Mouse (Mus musculus): ENCODE results near the gene Sytl3. TPM values are rescaled to one million over a fixed set of nuclear protein-coding genes. Genes with fewer than 3 reads are reported as not detected.
A peak's percentile ranks its signal among the peaks of the same experiment; 100 is the strongest.

Gene Sytl3
- polyA plus RNA-seq, 1 experiment from 2014 or later: 0.47 TPM

GRCm38 (mm10) chr17:6779632-6780031 lies 120.7 kb downstream of the Sytl3 start:
- Histone ChIP-seq H3K4me2 (ENCODE audit: low read length) (peak overlapping the region; percentile 82), H3K4me1 (replicated peaks; ENCODE audit: control insufficient read depth, insufficient read depth, low read length) (peaks cover 23% of the 10 kb centered on the region), H3K27me3 (replicated peaks; ENCODE audit: control insufficient read depth, insufficient read depth, low read length) (peaks cover 7% of the 10 kb centered on the region; the same call in 1 of the 2 replicates), H3K4me3 (ENCODE audit: low read depth, low read length) (peak overlapping the region; percentile 89), H3K9ac (ENCODE audit: low read length) (no peak overlapping the region), H3K27ac (ENCODE audit: low read depth) (no peak overlapping the region), H3K9me3 (ENCODE audit: control insufficient read depth, low read length) (no peaks in the 10 kb centered on the region), H3K36me3 (ENCODE audit: control insufficient read depth, insufficient read depth, low read length) (no peaks in the 10 kb centered on the region)
- 19% methylated on average over 7 of the region's 7 CpGs for WGBS
- DNase-seq (ENCODE audit: low spot score) (no peak), ATAC-seq (replicated peaks; ENCODE audit: low FRiP score, low TSS enrichment, low read depth) (no peak)

GRCm38 (mm10) chr17:6780521-6781115 lies 121.7 kb downstream of the Sytl3 start:
- H3K9ac ChIP-seq (ENCODE audit: low read length): peak overlapping the region; percentile 87
- no peaks in the 10 kb centered on the region for H3K36me3 ChIP-seq (ENCODE audit: control insufficient read depth, insufficient read depth, low read length)
- peak overlapping the region; percentile 82 for H3K4me2 ChIP-seq (ENCODE audit: low read length)
- peak overlapping the region; percentile 89 for H3K4me3 ChIP-seq (ENCODE audit: low read depth, low read length)
- ATAC-seq (replicated peaks; ENCODE audit: low FRiP score, low TSS enrichment, low read depth) (no peak), DNase-seq (ENCODE audit: low spot score) (no peak)
- no peak overlapping the region for H3K27ac ChIP-seq (ENCODE audit: low read depth)
- 49% methylated on average over 4 of the region's 4 CpGs for WGBS
- peaks cover 7% of the 10 kb centered on the region; the same call in 1 of the 2 replicates for H3K27me3 ChIP-seq (replicated peaks; ENCODE audit: control insufficient read depth, insufficient read depth, low read length)
- no peaks in the 10 kb centered on the region for H3K9me3 ChIP-seq (ENCODE audit: control insufficient read depth, low read length)
- H3K4me1 ChIP-seq (replicated peaks; ENCODE audit: control insufficient read depth, insufficient read depth, low read length): peaks cover 23% of the 10 kb centered on the region

- DNase-seq (ENCODE audit: low spot score) (no peak), ATAC-seq (replicated peaks; ENCODE audit: low FRiP score, low TSS enrichment, low read depth) (no peak)
- Histone ChIP-seq H3K4me3 (ENCODE audit: low read depth, low read length) (peak overlapping the region; percentile 89), H3K9ac (ENCODE audit: low read length) (peak overlapping the region; percentile 87), H3K4me1 (replicated peaks; ENCODE audit: control insufficient read depth, insufficient read depth, low read length) (peaks cover 23% of the 10 kb centered on the region), H3K27ac (ENCODE audit: low read depth) (no peak overlapping the region), H3K36me3 (ENCODE audit: control insufficient read depth, insufficient read depth, low read length) (no peaks in the 10 kb centered on the region), H3K4me2 (ENCODE audit: low read length) (peak overlapping the region; percentile 82), H3K9me3 (ENCODE audit: control insufficient read depth, low read length) (no peaks in the 10 kb centered on the region), H3K27me3 (replicated peaks; ENCODE audit: control insufficient read depth, insufficient read depth, low read length) (peaks cover 7% of the 10 kb centered on the region; the same call in 1 of the 2 replicates)
- 53% methylated on average over 6 of the region's 6 CpGs for WGBS
Measured at GRCm38 (mm10) chr17:6781273-6781672, 122.4 kb downstream of the Sytl3 start.

DNA sequence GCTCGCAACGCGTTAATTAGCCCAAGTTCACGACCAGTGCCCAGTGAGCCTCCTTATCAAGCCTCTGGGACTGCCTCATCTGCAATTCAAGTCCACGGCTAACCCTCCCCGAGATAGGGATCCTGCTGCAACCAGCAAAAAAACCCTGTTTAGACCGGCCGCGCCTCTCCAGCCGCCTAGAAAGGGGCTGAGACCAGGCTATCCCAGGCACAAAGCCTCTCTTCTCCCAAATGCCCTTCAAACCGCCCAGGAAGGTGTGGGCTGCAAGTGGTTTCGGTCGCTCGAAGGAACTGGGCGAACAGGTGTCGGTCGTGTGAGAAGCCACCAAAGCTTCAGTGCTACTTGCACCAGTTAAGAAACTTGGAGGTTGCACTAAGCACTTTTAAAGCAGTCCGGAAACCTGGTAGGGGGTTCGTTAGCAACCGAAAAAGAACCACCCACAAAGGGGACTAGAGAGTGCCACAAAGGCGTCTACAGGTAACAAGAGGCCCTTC lies 123.2 kb downstream of the Sytl3 start:
- peak overlapping the region; percentile 82 for H3K4me2 ChIP-seq (ENCODE audit: low read length)
- DNase-seq (ENCODE audit: low spot score) (peak; percentile 88), ATAC-seq (replicated peaks; ENCODE audit: low FRiP score, low TSS enrichment, low read depth) (no peak)
- peaks cover 7% of the 10 kb centered on the region; the same call in 1 of the 2 replicates for H3K27me3 ChIP-seq (replicated peaks; ENCODE audit: control insufficient read depth, insufficient read depth, low read length)
- under 1% methylated on average over 21 of the region's 21 CpGs for WGBS
- H3K9me3 ChIP-seq (ENCODE audit: control insufficient read depth, low read length): no peaks in the 10 kb centered on the region
- peak overlapping the region; percentile 89 for H3K4me3 ChIP-seq (ENCODE audit: low read depth, low read length)
- H3K36me3 ChIP-seq (ENCODE audit: control insufficient read depth, insufficient read depth, low read length): no peaks in the 10 kb centered on the region
- H3K4me1 ChIP-seq (replicated peaks; ENCODE audit: control insufficient read depth, insufficient read depth, low read length): peaks cover 22% of the 10 kb centered on the region
- H3K9ac ChIP-seq (ENCODE audit: low read length): peak overlapping the region; percentile 87
- H3K27ac ChIP-seq (ENCODE audit: low read depth): peak overlapping the region; percentile 93

DNA sequence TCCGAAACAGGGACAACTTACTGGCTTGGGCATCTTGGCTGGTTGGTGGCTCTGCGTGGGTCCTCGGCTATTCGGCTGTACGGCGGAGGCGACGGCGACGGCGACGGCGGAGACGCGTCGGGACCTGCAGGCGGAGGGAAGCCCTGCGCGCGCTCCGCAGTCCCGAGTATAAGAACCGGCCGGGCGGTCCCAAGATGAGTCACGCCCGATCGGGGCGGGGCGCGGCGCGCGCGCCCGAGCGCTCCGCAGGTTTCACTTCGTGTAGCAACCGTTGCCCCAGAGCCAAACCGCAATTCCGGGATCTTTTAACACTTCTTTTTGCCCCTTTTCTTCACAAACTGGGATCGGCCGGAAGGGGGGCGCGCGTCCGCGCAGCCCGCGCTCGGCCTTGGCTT lies 123.7 kb downstream of the Sytl3 start, which contains the start of gene Ezr:
Gene Ezr (minus strand): TSS at position 174 of the 395 bp plus-strand sequence.
- DNase-seq (ENCODE audit: low spot score) (peak; percentile 92), ATAC-seq (replicated peaks; ENCODE audit: low FRiP score, low TSS enrichment, low read depth) (peak; percentile 87)
- Histone ChIP-seq H3K4me3 (ENCODE audit: low read depth, low read length) (peak within 1 kb of the TSS; percentile 89), H3K4me1 (replicated peaks; ENCODE audit: control insufficient read depth, insufficient read depth, low read length) (peaks cover 17% of the 10 kb centered on the region), H3K4me2 (ENCODE audit: low read length) (peak within 1 kb of the TSS; percentile 82), H3K9me3 (ENCODE audit: control insufficient read depth, low read length) (no peaks in the 10 kb centered on the region), H3K9ac (ENCODE audit: low read length) (peak within 1 kb of the TSS; percentile 87), H3K36me3 (ENCODE audit: control insufficient read depth, insufficient read depth, low read length) (no peaks in the 10 kb centered on the region), H3K27me3 (replicated peaks; ENCODE audit: control insufficient read depth, insufficient read depth, low read length) (peaks cover 7% of the 10 kb centered on the region; the same call in 1 of the 2 replicates), H3K27ac (ENCODE audit: low read depth) (peak within 1 kb of the TSS; percentile 93)
- 0% methylated on average over 49 of the region's 52 CpGs for WGBS

DNA sequence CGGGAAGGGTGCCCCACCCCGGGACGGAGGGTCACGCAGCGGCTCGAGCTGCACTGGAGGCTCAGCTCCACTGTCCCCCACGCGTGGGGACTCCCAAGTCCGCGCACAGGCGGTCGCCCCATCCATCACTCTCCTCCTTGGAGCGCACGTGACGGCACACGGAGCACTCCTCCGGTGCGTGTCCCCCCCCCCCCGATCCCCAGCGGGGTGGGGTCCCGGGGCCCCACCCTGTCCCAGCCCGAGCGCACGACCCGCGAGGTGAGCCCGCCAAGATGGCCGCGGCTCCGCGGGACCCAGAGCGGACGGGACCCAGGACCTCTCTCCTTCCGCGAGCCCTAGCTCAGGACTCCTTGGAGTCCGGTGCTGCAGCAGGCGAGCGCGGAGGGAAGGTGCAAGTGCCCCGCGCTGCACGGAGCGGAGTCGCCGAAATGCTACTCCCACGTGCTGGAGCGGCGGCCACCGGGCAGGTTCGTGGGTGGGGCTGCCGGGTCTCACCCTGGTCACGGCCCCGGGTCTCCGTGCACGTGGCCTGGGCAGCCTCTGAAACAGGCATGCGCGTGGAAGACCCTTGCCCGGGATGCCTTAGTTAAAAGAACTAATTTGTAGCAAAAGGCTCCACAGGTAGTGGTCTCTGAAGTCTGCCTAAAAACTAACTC lies 124.2 kb downstream of the Sytl3 start:
- H3K4me1 ChIP-seq (replicated peaks; ENCODE audit: control insufficient read depth, insufficient read depth, low read length): peaks cover 13% of the 10 kb centered on the region
- no peaks in the 10 kb centered on the region for H3K9me3 ChIP-seq (ENCODE audit: control insufficient read depth, low read length)
- ATAC-seq (replicated peaks; ENCODE audit: low FRiP score, low TSS enrichment, low read depth) (peak; percentile 77), DNase-seq (ENCODE audit: low spot score) (peak; percentile 88)
- H3K4me3 ChIP-seq (ENCODE audit: low read depth, low read length): peak overlapping the region; percentile 89
- H3K9ac ChIP-seq (ENCODE audit: low read length): peak overlapping the region; percentile 87
- no peaks in the 10 kb centered on the region for H3K36me3 ChIP-seq (ENCODE audit: control insufficient read depth, insufficient read depth, low read length)
- peak overlapping the region; percentile 93 for H3K27ac ChIP-seq (ENCODE audit: low read depth)
- peaks cover 7% of the 10 kb centered on the region; the same call in 1 of the 2 replicates for H3K27me3 ChIP-seq (replicated peaks; ENCODE audit: control insufficient read depth, insufficient read depth, low read length)
- H3K4me2 ChIP-seq (ENCODE audit: low read length): peak overlapping the region; percentile 82
- under 1% methylated on average over 57 of the region's 58 CpGs for WGBS

DNA sequence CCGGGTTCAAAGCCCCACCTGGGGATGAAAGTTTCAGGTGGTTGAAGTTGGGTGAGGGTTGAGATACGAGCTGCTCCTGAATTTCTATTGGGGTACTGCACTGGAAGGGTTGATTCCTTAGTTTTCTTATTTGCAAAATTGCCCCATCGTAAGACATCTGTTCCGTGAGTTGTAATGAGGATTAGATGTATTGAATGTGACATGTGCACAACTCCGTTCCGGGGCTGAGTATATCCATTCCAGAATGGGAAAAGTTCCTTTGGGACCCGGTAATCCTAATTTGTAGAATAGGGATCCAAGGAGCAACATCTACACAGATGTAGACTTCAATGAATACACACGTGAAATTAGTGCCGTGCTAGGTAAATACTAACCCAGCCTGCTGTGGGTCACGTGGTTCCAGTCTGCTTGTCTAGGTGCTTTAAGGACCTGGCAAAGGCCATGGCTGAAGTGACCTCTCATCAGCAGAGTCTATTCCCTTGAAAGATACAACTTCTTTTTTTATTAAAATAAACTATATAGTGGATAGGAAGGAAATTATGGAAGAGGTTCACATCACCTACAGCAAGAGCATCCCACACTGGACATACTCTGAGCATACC lies 125.0 kb downstream of the Sytl3 start:
- H3K4me2 ChIP-seq (ENCODE audit: low read length): peak overlapping the region; percentile 82
- H3K9ac ChIP-seq (ENCODE audit: low read length): peak overlapping the region; percentile 87
- ATAC-seq (replicated peaks; ENCODE audit: low FRiP score, low TSS enrichment, low read depth) (no peak), DNase-seq (ENCODE audit: low spot score) (no peak)
- peak overlapping the region; percentile 89 for H3K4me3 ChIP-seq (ENCODE audit: low read depth, low read length)
- 32% methylated on average over 10 of the region's 10 CpGs for WGBS
- H3K36me3 ChIP-seq (ENCODE audit: control insufficient read depth, insufficient read depth, low read length): no peaks in the 10 kb centered on the region
- H3K9me3 ChIP-seq (ENCODE audit: control insufficient read depth, low read length): no peaks in the 10 kb centered on the region
- peaks cover 13% of the 10 kb centered on the region for H3K4me1 ChIP-seq (replicated peaks; ENCODE audit: control insufficient read depth, insufficient read depth, low read length)
- H3K27me3 ChIP-seq (replicated peaks; ENCODE audit: control insufficient read depth, insufficient read depth, low read length): peaks cover 7% of the 10 kb centered on the region; the same call in 1 of the 2 replicates
- peak overlapping the region; percentile 93; the same call in 1 of the 2 replicates for H3K27ac ChIP-seq (ENCODE audit: low read depth)

DNA sequence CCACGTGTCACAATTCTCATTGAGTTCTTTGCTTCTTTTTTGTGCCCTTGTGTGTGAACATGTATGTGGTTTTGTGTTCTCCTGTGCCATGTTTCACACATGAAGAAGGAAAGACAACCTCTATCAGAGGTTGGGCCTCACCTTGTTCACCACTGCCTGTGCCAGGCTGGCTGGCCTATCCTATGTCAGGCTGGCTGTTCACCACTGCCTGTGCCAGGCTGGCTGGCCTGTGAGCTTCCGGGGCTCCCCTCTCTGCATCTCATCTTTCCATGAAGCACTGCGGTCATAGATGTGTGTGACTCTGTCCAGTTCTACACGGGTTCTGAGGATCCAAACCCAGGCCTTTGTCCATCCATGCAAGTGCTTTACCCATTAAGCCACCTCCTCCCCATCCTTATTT lies 128.3 kb downstream of the Sytl3 start:
- Histone ChIP-seq H3K4me2 (ENCODE audit: low read length) (no peak overlapping the region), H3K9me3 (ENCODE audit: control insufficient read depth, low read length) (no peaks in the 10 kb centered on the region), H3K9ac (ENCODE audit: low read length) (no peak overlapping the region), H3K4me3 (ENCODE audit: low read depth, low read length) (no peak overlapping the region), H3K4me1 (replicated peaks; ENCODE audit: control insufficient read depth, insufficient read depth, low read length) (peaks cover 5% of the 10 kb centered on the region; the same call in 1 of the 2 replicates), H3K36me3 (ENCODE audit: control insufficient read depth, insufficient read depth, low read length) (no peaks in the 10 kb centered on the region), H3K27ac (ENCODE audit: low read depth) (no peak overlapping the region), H3K27me3 (replicated peaks; ENCODE audit: control insufficient read depth, insufficient read depth, low read length) (no peaks in the 10 kb centered on the region)
- no peak for ATAC-seq (replicated peaks; ENCODE audit: low FRiP score, low TSS enrichment, low read depth)
- no peak for DNase-seq (ENCODE audit: low spot score)
- 85% methylated on average over 4 of the region's 4 CpGs for WGBS
